Mouse (Mus musculus) Patski (cell line): ENCODE data around the gene Vwa5b2. TPM values are rescaled to one million over a fixed set of nuclear protein-coding genes. Genes with fewer than 3 reads are reported as not detected.

Source experiments
- ATAC-seq: fragments of 100-300 bp; one replicate; pipeline ENCODE4 v1.8.0; 2021
- CTCF ChIA-PET: fragments of 350-600 bp; sonication (Branson Sonifier 250); formaldehyde crosslinking; loops from one replicate; lab custom pipeline; 2022; ENCODE audit warnings: inconsistent platforms; lab: Charles Lee
- POLR2A ChIA-PET: fragments of 350-600 bp; sonication (Branson Sonifier 250); formaldehyde crosslinking; loops from one replicate; lab custom pipeline; 2022; ENCODE audit warnings: antibody characterized with exemption, inconsistent platforms; lab: Charles Lee
- DNase-seq: peaks from one replicate; pipeline ENCODE4 v3.0.0-alpha.2; 2011; ENCODE audit warnings: low read depth, low spot score
- H3K27me3 ChIP-seq: fragments of 371-371 bp; one replicate; pipeline ENCODE4 v1.5.1; 2021
- CTCF ChIP-seq: fragments of 100-300 bp; IDR thresholded peaks from one replicate; pipeline ENCODE4 v1.5.1; 2021
- in situ Hi-C: fragments of 300-500 bp; cut with MboI; formaldehyde crosslinking; loops from 3 replicates; pipeline ENCODE4 v1.11.1; 2018; ENCODE audit warnings: low pct_unique_long_range_greater_than_20kb, mixed read lengths
- polyA plus RNA-seq: library from polyadenylated mRNA; unstranded; gene quantifications from one replicate; pipeline ENCODE4 v1.2.3, GENCODE M21; 2021

The Vwa5b2 gene
- polyA plus RNA-seq, 1 experiment from 2014 or later = 0.55 TPM

GRCm38 (mm10) chr16:20610501-20611356 lies 21.5 kb downstream of the Vwa5b2 start:
- no peak for DNase-seq
- POLR2A ChIA-PET = interaction anchor here (0.7 to 1.5 kb wide), 5 partner anchors 10 to 73 kb away, joined by 3 to 4 read pairs (median 3); partner anchors contain the start of gene Psmd2
- peak; percentile 8 for ATAC-seq
- in situ Hi-C loops = loop anchor here (5.0 kb wide), 1 partner anchor 63 kb away; the partner anchor contains the start of gene Abcf3
- no peak for TF ChIP-seq CTCF
- CTCF ChIA-PET = interaction anchor here (0.9 to 1.2 kb wide), 5 partner anchors 10 to 113 kb away, joined by 3 to 5 read pairs (median 3); partner anchors contain the start of gene Camk2n2
- H3K27me3 ChIP-seq = no peaks in the 10 kb centered on the region

- in situ Hi-C loops = loop anchor here (5.0 kb wide), 1 partner anchor 64 kb away; the partner anchor contains the start of gene Abcf3
- no peaks in the 10 kb centered on the region for H3K27me3 ChIP-seq
- ChIA-PET CTCF (interaction anchor here (0.9 to 1.2 kb wide), 5 partner anchors 9 to 114 kb away, joined by 3 to 5 read pairs (median 3); partner anchors contain the start of gene Camk2n2), POLR2A (interaction anchor here (0.7 to 1.5 kb wide), 4 partner anchors 9 to 74 kb away, joined by 3 to 4 read pairs (median 4); no protein-coding TSS in a partner anchor)
- peak; percentile 98 for ATAC-seq
- DNase-seq = peak; percentile 68
- TF ChIP-seq CTCF = no peak
These were observed 22.3 kb downstream of the Vwa5b2 start, which contains the start of the genes Eef1akmt4, Gm49333 and Alg3 for GRCm38 (mm10) chr16:20611357-20612227. TSS of gene Eef1akmt4 (plus strand) at chr16:20611593. TSS of gene Gm49333 (plus strand) at chr16:20611610. TSS of gene Alg3 (minus strand) at chr16:20611735.

- DNase-seq (no peak), ATAC-seq (peak; percentile 19)
- no peaks in the 10 kb centered on the region for H3K27me3 ChIP-seq
- CTCF ChIA-PET = interaction anchor here (1.7 kb wide), 1 partner anchor 9 kb away, joined by 5 read pairs; the partner anchor contains the start of genes Alg3, Eef1akmt4 and Gm49333
- POLR2A ChIA-PET = interaction anchor here (1.2 to 1.3 kb wide), 2 partner anchors 8 to 72 kb away, joined by 4 to 5 read pairs; partner anchors contain the start of genes Abcf3, Alg3, Eef1akmt4 and Gm49333
- in situ Hi-C loops = no loop called here
- no peak for TF ChIP-seq CTCF
These were observed 30.5 kb downstream of the Vwa5b2 start for GRCm38 (mm10) chr16:20619541-20620398.

GRCm38 (mm10) chr16:20620399-20620735 lies 31.1 kb downstream of the Vwa5b2 start:
- ATAC-seq (peak; percentile 0), DNase-seq (no peak)
- TF ChIP-seq CTCF = no peak
- H3K27me3 ChIP-seq = no peaks in the 10 kb centered on the region
- in situ Hi-C loops = no loop called here
- POLR2A ChIA-PET = interaction anchor here (1.2 to 1.3 kb wide), 2 partner anchors 9 to 72 kb away, joined by 4 to 5 read pairs; partner anchors contain the start of genes Abcf3, Alg3, Eef1akmt4 and Gm49333
- CTCF ChIA-PET = interaction anchor here (1.7 kb wide), 1 partner anchor 9 kb away, joined by 5 read pairs; the partner anchor contains the start of genes Alg3, Eef1akmt4 and Gm49333

GRCm38 (mm10) chr16:20620751-20621190 lies 31.5 kb downstream of the Vwa5b2 start:
- POLR2A ChIA-PET = interaction anchor here (1.0 to 1.3 kb wide), 3 partner anchors 8 to 73 kb away, joined by 4 to 5 read pairs (median 5); partner anchors contain the start of genes Abcf3, Alg3, Eef1akmt4 and Gm49333
- ATAC-seq = peak; percentile 10
- CTCF ChIA-PET = interaction anchor here (1.7 kb wide), 1 partner anchor 10 kb away, joined by 5 read pairs; the partner anchor contains the start of genes Alg3, Eef1akmt4 and Gm49333

GRCm38 (mm10) chr16:20621191-20621990 lies 32.1 kb downstream of the Vwa5b2 start, which contains the start of gene Camk2n2:
TSS of gene Camk2n2 (minus strand) at chr16:20621287.
- DNase-seq (no peak), ATAC-seq (peak; percentile 73)
- in situ Hi-C loops = no loop called here
- CTCF ChIA-PET = interaction anchor here (1.7 kb wide), 1 partner anchor 10 kb away, joined by 5 read pairs; the partner anchor contains the start of genes Alg3, Eef1akmt4 and Gm49333
- no peak for TF ChIP-seq CTCF
- POLR2A ChIA-PET = interaction anchor here (0.7 to 1.3 kb wide), 3 partner anchors 8 to 123 kb away, joined by 3 to 5 read pairs (median 5); partner anchors contain the start of genes Abcf3 and Eif2b5
- no peaks in the 10 kb centered on the region for H3K27me3 ChIP-seq

More at GRCm38 (mm10) chr16:20620751-20621190, 31.5 kb downstream of the Vwa5b2 start:
- DNase-seq = no peak
- no peaks in the 10 kb centered on the region for H3K27me3 ChIP-seq
- no peak for TF ChIP-seq CTCF
- in situ Hi-C loops = no loop called here

GRCm38 (mm10) chr16:20621991-20622685 lies 32.9 kb downstream of the Vwa5b2 start:
- no peak for DNase-seq
- peak; percentile 25 for ATAC-seq
- no peaks in the 10 kb centered on the region for H3K27me3 ChIP-seq
- no peak for TF ChIP-seq CTCF
- CTCF ChIA-PET = no interaction called here
- POLR2A ChIA-PET = interaction anchor here (1.0 kb wide), 1 partner anchor 9 kb away, joined by 5 read pairs; no protein-coding TSS in a partner anchor
- in situ Hi-C loops = no loop called here
